Mouse (Mus musculus): ENCODE results near the gene Cdrt4.

Cdrt4 gene

DNA sequence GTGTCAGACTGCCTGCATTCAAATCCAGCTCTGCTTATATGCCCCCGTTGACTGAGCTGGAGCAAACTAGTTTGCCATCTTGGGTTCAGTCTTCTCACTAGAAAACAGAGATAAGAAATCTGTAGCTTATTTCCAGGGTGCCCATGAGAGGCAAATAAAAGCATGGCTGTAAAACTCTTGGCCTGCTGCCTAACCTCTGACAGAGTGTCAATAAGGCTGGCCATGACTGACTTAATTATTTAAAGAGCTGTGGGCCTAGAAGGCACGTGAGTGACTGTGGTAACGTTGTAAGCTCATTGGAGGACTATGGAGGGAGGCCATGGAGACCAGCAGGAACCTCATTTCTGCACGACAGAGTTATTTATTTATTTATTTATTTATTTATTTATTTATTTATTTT is 5.5 kb upstream of the Cdrt4 start:
- peak; percentile 38 to 47 for DNase-seq

- DNase-seq: no peak
Observed at GRCm38 (mm10) chr11:62949548-62949947, 1.4 kb upstream of the Cdrt4 start.

- no peak for DNase-seq
Observed at GRCm38 (mm10) chr11:62954766-62955165, 3.8 kb downstream of the Cdrt4 start.

- no peak for DNase-seq
Observed at GRCm38 (mm10) chr11:62955186-62955585, 4.2 kb downstream of the Cdrt4 start.

- no peak for DNase-seq
Observed at GRCm38 (mm10) chr11:62955776-62956175, 4.8 kb downstream of the Cdrt4 start.

- no peak for DNase-seq
Observed at GRCm38 (mm10) chr11:62957626-62958180, 6.7 kb downstream of the Cdrt4 start.

GRCm38 (mm10) chr11:62963292-62963691 is 12.3 kb downstream of the Cdrt4 start:
- DNase-seq: no peak

GRCm38 (mm10) chr11:62966424-62966764 is 15.4 kb downstream of the Cdrt4 start:
- DNase-seq: no peak

GRCm38 (mm10) chr11:62966765-62967633 is 16.0 kb downstream of the Cdrt4 start:
- peak; percentile 63 to 66 for DNase-seq

DNA sequence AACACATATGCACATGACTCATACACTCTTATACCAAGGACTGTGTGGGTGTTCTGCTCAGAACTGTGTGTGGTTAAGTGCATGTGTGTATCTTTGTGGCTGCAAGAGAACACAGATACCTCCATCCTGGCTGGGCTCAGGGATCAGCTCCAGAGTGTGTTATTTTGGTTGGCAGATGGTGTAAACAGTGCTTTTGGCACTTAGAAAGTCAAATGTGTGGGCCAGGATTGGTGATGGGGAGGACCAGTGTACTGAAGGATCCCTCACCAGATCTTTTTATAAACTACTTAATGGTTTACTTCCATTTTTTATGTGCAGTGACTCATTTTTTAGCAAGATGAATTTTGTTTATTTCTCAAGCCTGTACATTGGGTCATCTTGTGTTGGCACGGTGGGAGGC is 26.2 kb downstream of the Cdrt4 start:
- DNase-seq: no peak

DNA sequence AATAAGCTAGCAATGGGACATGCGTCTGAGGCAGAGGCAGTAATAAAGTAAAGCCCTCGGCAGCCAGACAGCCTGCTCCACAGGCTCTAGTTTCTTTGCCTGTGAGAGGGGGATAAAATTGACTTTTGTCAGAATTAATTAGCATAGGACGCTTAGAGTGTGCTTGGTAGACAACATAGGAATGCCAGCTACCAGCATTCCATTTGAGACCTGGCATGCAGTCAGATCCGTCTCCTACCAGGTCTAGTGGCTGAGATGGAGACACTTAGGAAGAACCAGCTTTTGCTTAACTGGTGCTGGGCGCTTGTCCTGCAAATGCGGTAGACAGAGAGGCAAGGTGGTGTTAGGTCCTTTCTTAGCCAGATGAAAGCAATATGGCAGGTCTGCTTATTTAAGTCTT is 27.9 kb downstream of the Cdrt4 start:
- DNase-seq: peak in 1 of 2 experiments; percentile 12

- DNase-seq: no peak
Observed at GRCm38 (mm10) chr11:62981729-62982128, 30.7 kb downstream of the Cdrt4 start.

DNA sequence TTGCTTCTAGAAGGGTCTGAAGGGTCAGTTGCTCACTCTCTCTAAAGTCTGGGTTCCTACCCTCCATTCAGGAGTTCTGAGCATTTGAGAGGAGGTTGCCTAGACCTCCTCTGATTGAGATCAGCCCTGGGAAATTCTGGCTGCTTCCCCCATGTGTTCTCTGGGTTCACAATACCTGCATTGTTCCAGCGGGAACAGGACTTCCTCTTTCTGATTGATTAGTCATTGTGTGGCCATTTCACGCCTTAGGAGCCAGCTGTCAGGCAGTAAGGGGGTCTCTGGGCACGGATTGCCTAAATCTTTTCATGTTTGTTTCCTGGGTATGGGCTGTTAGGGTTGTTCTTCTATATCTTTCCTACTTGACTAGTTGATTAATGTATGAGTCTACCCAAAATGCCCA is 32.8 kb downstream of the Cdrt4 start:
- DNase-seq: peak; percentile 19 to 46

- no peak for DNase-seq
Observed at GRCm38 (mm10) chr11:62984365-62984764, 33.4 kb downstream of the Cdrt4 start.

DNA sequence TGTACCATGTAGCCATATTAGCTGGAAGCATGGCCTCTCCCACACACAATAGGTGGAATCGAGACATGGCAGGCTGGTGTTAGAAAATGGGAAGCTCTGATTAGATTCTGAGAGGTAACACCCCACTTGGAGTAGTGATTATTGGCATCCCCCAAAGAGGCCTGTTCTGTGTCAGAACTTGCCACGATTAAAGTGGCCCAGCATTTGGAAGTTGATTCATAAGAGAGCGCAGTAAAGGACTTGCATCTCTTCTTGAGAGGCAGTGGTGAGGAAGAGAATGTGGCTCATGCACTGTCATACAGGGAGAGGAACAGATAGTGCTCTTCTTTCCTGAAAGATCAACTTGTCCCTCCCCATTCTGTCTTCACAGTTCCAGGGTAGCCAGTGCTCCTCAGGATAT is 34.1 kb downstream of the Cdrt4 start:
- DNase-seq: no peak

- DNase-seq: no peak
Observed at GRCm38 (mm10) chr11:62986578-62986977, 35.6 kb downstream of the Cdrt4 start.

DNA sequence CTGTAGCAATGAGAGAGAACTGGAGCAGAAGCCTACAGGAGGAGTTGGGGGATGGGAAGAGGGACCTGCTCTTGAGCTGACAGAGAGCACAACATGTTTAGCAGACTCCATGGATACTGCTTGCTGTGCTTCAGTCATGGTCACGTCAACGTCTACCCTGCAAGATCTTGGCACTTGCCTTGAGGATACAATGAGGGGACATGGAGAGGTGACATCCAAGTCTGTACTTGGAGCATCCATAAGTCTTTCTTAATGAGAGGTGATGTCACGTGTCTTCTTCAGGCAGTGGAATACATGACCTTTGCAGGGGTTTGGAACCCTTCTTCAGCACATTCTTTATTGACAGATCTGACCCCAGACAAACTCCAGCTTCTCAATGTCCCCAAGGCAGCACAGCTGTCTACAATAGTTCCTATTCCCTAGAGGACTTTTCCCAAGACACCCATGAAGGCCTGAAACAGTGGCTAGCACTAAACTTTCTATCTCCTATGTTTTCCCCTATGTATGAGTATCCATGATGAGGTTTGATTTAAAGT is 39.2 kb downstream of the Cdrt4 start:
- no peak for DNase-seq

DNA sequence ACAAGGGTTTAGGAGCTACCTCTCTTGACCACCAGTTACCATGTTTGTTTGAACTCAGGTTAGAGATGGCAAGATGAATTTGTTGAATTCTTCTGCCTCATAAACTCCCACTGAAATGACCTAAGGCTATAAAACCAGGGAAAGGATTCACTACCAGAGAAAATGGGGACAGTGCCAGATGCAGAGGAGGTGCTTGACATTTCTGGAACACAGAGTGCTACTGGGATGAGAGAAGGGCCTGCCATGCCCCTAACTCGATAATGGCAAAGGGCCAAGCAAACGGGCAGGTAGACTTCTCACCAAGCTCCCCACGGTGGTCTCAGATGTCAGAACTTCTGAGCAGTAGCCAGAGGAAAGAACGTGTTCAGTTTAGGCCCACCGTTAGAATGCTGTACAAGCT is 39.8 kb downstream of the Cdrt4 start:
- no peak for DNase-seq

GRCm38 (mm10) chr11:62992545-62993242 is 41.7 kb downstream of the Cdrt4 start:
- DNase-seq: no peak

GRCm38 (mm10) chr11:62995066-62995754 is 44.2 kb downstream of the Cdrt4 start:
- DNase-seq: no peak

GRCm38 (mm10) chr11:62995755-62996521 is 44.9 kb downstream of the Cdrt4 start:
- no peak for DNase-seq

DNA sequence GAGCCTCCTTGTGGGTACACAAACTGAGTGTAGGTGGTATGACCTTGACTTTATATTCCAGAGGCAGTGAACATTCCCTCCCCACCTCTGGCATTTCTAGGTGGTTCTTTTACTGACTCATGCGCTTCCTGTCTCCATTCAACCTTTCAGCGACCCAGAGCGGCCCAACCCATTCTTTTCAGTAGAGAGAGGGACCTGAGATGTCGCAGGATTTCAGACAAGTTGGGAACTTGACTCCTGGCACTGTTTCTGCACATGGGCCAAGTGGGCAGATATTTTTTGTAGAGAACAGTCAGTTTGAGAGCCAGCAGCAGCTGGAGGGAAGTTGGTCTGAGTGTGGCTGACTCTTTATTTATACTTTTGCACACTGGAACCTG is 45.5 kb downstream of the Cdrt4 start:
- DNase-seq: no peak

Measured in kidney, postnatal 25 days (tissue).